Mouse (Mus musculus) spleen, adult 2 months (tissue): ENCODE results near the gene Plpp3. TPM values are rescaled to one million over a fixed set of nuclear protein-coding genes. Genes with fewer than 3 reads are reported as not detected.

ENCODE experiments used
- DNase-seq, 2 experiments: peaks; one replicate each; pipeline versions ENCODE4 v3.0.0 to v3.0.0-alpha.2; 2012 to 2021; ENCODE audit warnings: low spot score in 2 of 2, low read depth in 1 of 2
- H3K27ac ChIP-seq: fragments of 200-500 bp; 2 replicates; pipeline ENCODE4 v1.5.1; 2012; ENCODE audit warnings: low read length, inconsistent platforms; ENCODE audit not compliant: insufficient read depth
- H3K27me3 ChIP-seq: fragments of 200-500 bp; 2 replicates; pipeline ENCODE4 v1.6.1; 2012; ENCODE audit warnings: mild to moderate bottlenecking, moderate library complexity, low read length, inconsistent platforms; ENCODE audit not compliant: control insufficient read depth, insufficient read depth
- H3K36me3 ChIP-seq: fragments of 200-500 bp; 2 replicates; pipeline ENCODE4 v1.6.1; 2012; ENCODE audit warnings: mild to moderate bottlenecking, low read length, inconsistent platforms; ENCODE audit not compliant: control insufficient read depth, insufficient read depth
- H3K4me1 ChIP-seq: fragments of 200-500 bp; 2 replicates; pipeline ENCODE4 v1.6.1; 2011; ENCODE audit warnings: inconsistent platforms; ENCODE audit not compliant: control insufficient read depth, insufficient read depth, insufficient read length
- H3K4me3 ChIP-seq: fragments of 200-500 bp; 2 replicates; pipeline ENCODE4 v1.5.1; 2011; ENCODE audit warnings: mild to moderate bottlenecking, inconsistent platforms; ENCODE audit not compliant: insufficient read depth, insufficient read length; ENCODE audit errors: extremely low read depth
- CTCF ChIP-seq: fragments of 200-500 bp; IDR thresholded peaks from 2 replicates; pipeline ENCODE4 v1.5.1; 2011; ENCODE audit warnings: mild to moderate bottlenecking, inconsistent platforms; ENCODE audit not compliant: insufficient read depth, insufficient read length, insufficient replicate concordance; ENCODE audit errors: extremely low read depth
- POLR2A ChIP-seq: fragments of 200-500 bp; IDR thresholded peaks from 2 replicates; pipeline ENCODE4 v1.6.1; 2011; ENCODE audit warnings: low read depth, low read length, inconsistent platforms
- WGBS: fragments of 180-500 bp; shearing (Covaris S2); methylation state at CpG from one replicate; pipeline ENCODE4 v1.1.7; 2018; 5-methylcytosine and 5-hydroxymethylcytosine counted together
- polyA plus RNA-seq: library from polyadenylated mRNA; depleted of rRNA; stranded (reverse); fragments of >200 nt; gene quantifications from 2 replicates; pipeline ENCODE4 v1.2.3, GENCODE M21; 2012

Plpp3 gene
- polyA plus RNA-seq, 1 experiment = 24.8 TPM

- no peaks in the 10 kb centered on the region for H3K4me1 ChIP-seq
- H3K4me3 ChIP-seq = no peak overlapping the region
- H3K36me3 ChIP-seq = no peaks in the 10 kb centered on the region
- WGBS = 88% methylated on average over 12 of the region's 12 CpGs
- H3K27ac ChIP-seq = no peak overlapping the region
- DNase-seq = no peak
- no peaks in the 10 kb centered on the region for H3K27me3 ChIP-seq
- no peak for TF ChIP-seq CTCF
- no peak for TF ChIP-seq POLR2A
These were observed 58.7 kb downstream of the Plpp3 start for GRCm38 (mm10) chr4:105215726-105216410.

- DNase-seq = no peak
- H3K27ac ChIP-seq = no peak overlapping the region
- H3K36me3 ChIP-seq = no peaks in the 10 kb centered on the region; the same call in 1 of the 2 replicates
- no peak overlapping the region for H3K4me3 ChIP-seq
- 92% methylated on average over 10 of the region's 10 CpGs for WGBS
- H3K4me1 ChIP-seq = no peaks in the 10 kb centered on the region
- TF ChIP-seq CTCF (no peak), POLR2A (no peak)
- H3K27me3 ChIP-seq = no peaks in the 10 kb centered on the region
These were observed 61.1 kb downstream of the Plpp3 start for GRCm38 (mm10) chr4:105218202-105218601.

GRCm38 (mm10) chr4:105219316-105219715, 62.2 kb downstream of the Plpp3 start:
- H3K4me1 ChIP-seq = no peaks in the 10 kb centered on the region
- H3K27me3 ChIP-seq = no peaks in the 10 kb centered on the region
- no peak overlapping the region for H3K27ac ChIP-seq
- 94% methylated on average over 13 of the region's 13 CpGs for WGBS
- H3K4me3 ChIP-seq = no peak overlapping the region
- no peak for DNase-seq
- TF ChIP-seq POLR2A (no peak), CTCF (no peak)
- no peaks in the 10 kb centered on the region; the same call in 1 of the 2 replicates for H3K36me3 ChIP-seq

GRCm38 (mm10) chr4:105220849-105221248, 63.7 kb downstream of the Plpp3 start:
- no peak for DNase-seq
- no peak overlapping the region for H3K4me3 ChIP-seq
- WGBS = 91% methylated on average over 3 of the region's 3 CpGs
- no peak for TF ChIP-seq CTCF
- TF ChIP-seq POLR2A = no peak
- H3K36me3 ChIP-seq = no peaks in the 10 kb centered on the region; the same call in 1 of the 2 replicates
- H3K27ac ChIP-seq = no peak overlapping the region
- no peaks in the 10 kb centered on the region for H3K4me1 ChIP-seq
- H3K27me3 ChIP-seq = no peaks in the 10 kb centered on the region

- no peaks in the 10 kb centered on the region for H3K27me3 ChIP-seq
- H3K4me3 ChIP-seq = no peak overlapping the region
- TF ChIP-seq POLR2A = no peak
- no peak for TF ChIP-seq CTCF
- H3K27ac ChIP-seq = no peak overlapping the region
- no peaks in the 10 kb centered on the region for H3K4me1 ChIP-seq
- 91% methylated on average over 11 of the region's 11 CpGs for WGBS
- no peak for DNase-seq
- H3K36me3 ChIP-seq = no peaks in the 10 kb centered on the region; the same call in 1 of the 2 replicates
These were observed 64.2 kb downstream of the Plpp3 start for GRCm38 (mm10) chr4:105221256-105221840.

GRCm38 (mm10) chr4:105223101-105223924, 66.2 kb downstream of the Plpp3 start:
- TF ChIP-seq POLR2A = no peak
- no peak for TF ChIP-seq CTCF
- Histone ChIP-seq H3K27ac (no peak overlapping the region), H3K4me1 (no peaks in the 10 kb centered on the region), H3K4me3 (no peak overlapping the region), H3K27me3 (no peaks in the 10 kb centered on the region), H3K36me3 (no peaks in the 10 kb centered on the region; the same call in 1 of the 2 replicates)
- whole genome bisulfite sequencing = 83% methylated on average over 5 of the region's 5 CpGs
- DNase-seq = no peak
